Mouse (Mus musculus) adrenal gland, adult 8-10 months (tissue): ENCODE measurements around the gene Casz1. TPM values are rescaled to one million over a fixed set of nuclear protein-coding genes. Genes with fewer than 3 reads are reported as not detected.

ENCODE experiments used
- DNase-seq: peaks from one replicate; pipeline ENCODE4 v3.0.0; 2022
- total RNA-seq, 4 experiments: library from RNA; stranded (reverse); gene quantifications; 2 replicates each; pipeline ENCODE4 v1.2.4; 2022

Gene Casz1
- total RNA-seq, 4 experiments from 2014 or later: 5.3 to 14.4 (median 9.8) TPM

DNA sequence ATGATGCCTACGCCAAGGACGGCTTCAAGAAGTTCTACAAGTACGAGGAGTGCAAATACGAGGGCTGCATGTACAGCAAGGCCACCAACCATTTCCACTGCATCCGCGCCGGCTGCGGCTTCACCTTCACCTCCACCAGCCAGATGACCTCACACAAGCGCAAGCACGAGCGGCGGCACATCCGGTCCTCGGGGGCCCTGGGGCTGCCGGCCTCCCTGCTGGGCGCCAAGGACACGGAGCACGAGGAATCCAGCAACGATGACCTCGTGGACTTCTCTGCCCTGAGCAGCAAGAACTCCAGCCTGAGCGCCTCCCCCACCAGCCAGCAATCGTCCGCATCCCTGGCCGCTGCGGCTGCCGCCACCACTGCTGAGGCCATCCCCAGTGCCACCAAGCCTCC, 134.3 kb downstream of the Casz1 start:
- DNase-seq: peak; percentile 69

DNA sequence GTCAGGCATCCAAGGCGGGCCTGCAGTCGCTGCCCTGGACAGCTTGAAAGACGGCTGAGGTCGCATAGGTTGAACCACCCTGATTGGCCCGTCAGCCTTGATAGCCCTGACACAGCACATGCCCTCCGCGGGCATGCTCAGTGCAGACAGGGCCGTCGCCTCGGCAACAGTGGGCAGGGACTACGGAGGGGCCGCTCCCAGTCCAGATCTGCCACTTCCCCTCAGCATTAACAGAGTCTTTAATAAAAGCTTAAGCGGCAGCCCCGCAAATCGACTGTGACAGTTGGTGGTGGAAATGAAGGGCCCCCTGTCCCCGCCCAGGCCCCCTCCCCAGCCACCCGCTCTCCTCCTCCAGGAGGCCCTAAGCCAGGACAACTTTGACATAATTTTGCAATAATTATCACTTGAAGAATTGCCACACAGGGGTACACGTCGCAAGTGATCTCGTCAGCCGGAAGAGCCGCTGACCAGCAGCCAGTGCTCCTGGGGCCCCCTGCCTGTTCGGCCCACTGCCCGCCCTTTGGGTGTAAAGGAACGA, 136.5 kb downstream of the Casz1 start:
- DNase-seq: peak; percentile 87

DNA sequence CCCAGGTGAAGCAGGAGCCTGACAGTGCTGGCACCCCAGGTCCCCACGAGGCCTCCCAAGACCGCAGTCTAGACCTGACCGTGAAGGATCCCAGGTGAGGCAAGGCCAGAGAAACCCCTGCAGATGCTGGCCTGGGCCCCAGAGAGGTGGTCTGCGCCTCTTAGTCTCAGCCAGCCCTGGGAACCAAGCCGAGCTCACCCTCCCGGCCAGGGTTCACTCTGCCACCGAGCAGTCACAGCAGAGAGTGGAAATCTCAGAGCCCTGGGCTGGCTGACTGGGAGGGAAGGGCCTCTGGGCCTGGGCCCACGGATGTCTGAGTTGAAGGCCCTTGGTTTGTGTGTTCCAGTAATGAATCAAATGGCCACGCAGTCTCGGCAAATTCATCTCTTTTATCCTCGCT, 137.1 kb downstream of the Casz1 start:
- DNase-seq: no peak

DNA sequence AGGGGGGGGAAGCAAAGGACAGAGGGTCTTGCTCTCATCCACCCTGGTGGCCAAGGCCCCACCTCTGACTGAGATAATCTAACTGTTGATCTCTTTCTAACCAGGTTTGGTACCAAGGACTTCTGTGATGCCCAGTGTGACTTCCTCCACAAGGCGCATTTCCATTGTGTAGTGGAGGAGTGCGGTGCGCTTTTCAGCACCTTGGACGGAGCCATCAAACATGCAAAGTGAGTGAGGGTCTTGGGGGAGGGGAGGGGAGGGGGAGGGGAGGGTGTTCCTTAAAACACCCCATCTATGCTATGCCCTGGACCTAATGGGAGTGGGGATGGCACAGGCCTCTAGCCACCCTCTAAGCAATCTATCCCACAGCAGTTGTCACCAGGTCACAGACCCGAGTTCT, 138.9 kb downstream of the Casz1 start:
- no peak for DNase-seq

DNA sequence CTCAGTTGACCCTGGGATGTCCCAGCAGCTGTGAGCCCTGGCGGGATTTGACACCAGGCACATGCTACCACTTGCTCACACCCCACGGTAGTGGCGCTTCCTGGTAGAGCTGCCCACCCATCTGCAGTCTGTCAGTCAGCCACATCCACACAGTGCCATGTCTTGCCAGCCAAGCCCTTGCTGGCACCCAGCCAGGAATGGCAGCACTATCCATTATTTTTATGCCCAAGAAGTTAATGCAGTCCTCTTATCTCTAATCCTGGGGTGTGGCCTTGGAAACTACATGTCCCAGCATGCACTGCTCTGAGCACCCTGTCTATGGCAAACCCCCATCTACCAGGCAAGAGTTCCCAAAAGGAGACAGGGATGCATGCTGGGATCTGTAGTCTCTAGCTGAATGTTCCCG, 141.2 kb downstream of the Casz1 start:
- DNase-seq: no peak

DNA sequence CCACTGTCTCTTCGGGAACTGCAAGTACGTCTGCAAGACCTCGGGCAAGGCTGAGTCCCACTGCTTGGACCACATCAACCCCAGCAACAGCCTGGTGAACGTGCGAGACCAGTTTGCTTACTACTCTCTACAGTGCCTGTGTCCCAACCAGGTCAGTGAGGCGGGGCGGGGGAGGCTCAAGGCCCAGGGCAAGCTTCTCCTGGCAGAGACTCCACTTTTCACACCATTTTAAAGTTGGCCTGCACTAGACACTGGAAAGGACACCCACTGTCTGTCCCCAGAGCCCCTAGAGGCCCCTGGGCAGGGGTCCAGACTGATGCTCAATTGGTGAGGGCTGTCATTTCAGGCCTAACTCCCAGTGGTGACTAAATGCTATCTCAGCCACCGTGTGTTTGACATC, 141.8 kb downstream of the Casz1 start:
- DNase-seq: no peak

DNA sequence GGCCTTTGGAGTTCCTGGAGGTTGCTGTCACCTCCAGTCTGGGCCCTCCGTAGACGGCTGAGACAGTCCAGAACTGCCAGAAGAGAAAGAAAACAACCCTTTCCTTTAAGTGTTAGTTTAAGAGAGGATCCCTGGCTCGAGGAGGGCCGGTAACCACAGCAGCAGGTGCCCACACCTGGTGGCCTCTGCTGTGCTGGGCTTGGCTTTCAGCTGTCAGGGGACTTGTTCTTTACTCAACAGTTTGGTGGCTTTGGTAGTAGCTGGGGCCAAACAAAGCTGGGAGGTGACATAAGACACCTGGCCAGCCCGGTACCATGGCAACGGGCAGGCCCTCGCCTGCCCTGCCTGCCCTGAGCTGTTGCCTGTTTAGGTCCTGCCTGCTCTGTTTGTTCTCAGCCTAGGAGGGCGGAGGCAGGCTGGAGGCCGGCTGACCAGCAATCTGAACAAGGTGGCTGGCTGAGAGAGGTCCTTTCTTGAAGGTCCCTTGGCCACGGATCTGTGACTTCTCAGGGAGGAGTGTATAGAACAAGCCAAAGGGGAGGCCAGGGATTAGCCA, 143.7 kb downstream of the Casz1 start:
- no peak for DNase-seq

DNA sequence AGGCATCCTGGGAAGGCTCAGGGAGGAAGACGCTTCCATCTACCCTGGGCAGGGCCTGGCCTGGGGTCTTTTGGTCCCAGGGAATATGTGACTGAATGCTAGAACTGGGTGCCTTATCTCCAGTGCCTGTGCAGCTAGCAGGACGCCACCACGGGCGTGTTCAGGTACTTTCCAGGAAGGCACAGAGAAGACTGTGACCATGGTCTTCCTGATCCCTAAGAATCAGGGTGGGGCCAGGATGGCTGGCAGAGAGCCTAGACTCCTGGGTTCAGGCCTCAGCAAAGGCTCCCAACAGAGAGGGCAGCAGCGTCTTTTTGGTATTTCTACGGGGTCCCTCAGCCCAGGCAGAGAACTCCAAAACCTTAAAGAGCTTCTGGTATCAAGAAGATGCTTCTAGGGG, 146.3 kb downstream of the Casz1 start:
- no peak for DNase-seq

DNA sequence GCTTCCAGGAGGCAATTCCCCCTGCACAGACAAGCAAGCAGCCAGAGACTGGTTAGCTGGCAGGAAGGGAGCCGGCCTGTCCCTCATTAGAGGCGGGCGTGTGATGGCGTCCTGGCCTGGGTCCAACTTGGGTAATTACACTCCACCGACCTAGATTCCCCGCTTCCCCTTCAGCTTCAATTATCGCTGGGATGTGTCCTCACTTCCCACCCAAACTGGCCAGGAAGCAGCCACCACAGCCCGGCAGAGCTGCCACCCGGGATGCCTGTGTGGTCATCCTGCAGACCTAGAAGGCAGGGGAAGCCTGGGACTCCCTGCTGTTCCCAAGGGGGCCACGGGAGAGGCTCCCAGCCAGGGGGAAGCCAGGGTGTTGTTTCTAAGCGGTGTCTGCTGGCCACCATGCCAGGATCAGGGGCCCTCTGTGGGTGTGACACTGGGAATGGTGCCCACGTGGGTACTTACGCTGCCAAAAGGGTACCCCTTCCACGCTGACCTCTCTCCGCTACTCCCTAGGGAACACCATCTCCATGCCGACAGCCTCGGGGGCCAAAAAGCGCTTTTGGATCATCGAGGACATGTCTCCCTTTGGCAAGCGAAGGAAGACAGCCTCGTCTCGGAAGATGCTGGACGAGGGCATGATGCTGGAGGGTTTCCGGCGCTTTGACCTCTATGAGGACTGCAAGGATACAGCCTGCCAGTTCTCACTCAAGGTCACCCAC, 146.9 kb downstream of the Casz1 start:
- DNase-seq: no peak

DNA sequence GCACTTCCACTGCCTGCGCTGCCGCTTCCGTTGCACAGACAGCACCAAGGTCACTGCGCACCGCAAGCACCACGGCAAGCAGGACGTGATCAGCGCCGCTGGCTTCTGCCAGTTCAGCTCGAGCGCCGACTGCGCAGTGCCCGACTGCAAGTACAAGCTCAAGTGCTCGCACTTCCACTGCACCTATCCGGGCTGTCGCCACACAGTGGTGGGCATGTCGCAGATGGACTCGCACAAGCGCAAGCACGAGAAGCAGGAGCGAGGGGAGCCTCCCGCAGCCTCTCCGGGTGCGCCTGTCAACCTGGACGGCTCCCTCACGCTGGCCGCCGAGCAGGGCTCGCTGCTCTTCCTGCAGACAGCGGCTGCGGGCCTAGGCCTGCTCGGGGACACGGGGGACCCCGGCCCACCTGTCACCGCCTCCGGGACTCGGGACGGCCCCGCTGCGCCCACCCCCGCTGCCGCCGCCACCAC, 147.6 kb downstream of the Casz1 start:
- DNase-seq: peak; percentile 61

DNA sequence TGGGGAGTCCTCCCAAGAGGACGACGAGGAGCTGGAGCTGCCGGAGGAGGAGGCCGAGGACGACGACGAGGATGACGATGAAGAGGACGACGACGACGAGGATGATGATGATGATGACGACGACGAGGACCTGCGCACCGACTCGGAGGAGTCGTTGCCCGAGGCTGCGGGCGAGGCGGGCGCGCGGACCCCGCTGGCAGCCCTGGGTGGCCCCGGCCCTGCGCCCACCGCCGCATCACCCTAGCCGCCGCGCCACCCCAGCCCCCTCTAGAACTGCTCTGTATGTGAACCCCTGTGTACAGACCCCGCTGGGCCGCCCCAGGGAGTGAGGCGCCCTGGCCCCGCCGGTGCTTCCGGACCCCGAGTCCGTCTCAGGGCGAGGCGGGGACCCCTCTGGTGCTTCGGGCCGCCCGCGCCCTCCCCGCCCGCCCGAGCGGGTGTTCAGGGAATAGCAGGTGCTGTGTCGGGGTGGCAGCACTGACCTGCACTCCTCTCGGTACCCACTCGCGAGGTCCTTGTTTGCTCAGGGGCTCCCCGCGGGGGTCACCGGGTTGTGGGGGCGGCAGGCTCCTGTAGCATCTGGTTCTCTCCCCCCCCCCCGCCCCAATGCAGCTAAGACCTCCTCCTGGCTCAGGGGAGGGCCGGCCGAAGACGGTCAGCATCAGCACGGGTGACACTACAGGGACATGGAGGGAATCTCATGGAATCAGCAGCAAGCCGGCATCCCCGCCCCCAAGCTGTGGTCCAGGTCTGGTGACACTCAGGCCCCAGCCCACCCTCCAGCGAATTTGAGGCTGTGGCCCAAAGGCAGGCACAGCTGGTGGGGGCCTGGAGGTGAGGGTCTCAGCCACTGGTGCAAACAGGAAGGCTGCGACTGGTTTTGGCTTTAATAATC, 148.3 kb downstream of the Casz1 start:
- no peak for DNase-seq

DNA sequence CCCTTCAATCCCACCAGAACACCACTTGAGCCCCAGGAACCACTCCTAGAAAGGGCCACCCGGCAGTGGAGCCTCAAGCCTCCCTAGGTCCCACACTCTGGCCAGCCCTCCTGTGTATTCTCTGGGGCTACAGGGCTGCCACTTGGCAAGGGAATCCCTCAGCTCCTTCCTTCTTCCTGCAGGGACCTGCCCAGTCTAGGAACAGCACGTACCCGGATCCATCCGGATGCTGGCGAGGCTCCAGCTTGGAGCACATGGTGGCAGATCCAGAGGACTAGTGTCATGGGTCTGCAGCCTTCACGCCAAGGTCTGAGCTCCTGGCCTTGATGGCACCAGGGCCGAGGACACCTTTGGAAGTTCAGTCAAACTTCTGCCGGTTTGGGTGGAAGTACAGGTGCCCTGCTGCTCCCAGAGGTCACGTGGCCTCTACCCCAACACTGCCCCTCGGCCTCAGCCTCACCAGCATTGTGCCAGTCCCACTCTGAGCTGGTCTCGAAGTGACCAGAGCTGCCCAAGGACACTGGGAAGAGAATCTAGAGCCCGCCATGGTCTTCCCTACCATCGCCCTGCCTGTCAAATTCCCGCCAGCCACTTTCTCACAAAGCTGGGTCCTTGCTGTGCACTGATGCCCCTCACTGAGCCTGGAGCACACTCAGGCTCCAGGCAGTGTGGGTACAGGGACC, 151.0 kb downstream of the Casz1 start:
- peak; percentile 89 for DNase-seq

DNA sequence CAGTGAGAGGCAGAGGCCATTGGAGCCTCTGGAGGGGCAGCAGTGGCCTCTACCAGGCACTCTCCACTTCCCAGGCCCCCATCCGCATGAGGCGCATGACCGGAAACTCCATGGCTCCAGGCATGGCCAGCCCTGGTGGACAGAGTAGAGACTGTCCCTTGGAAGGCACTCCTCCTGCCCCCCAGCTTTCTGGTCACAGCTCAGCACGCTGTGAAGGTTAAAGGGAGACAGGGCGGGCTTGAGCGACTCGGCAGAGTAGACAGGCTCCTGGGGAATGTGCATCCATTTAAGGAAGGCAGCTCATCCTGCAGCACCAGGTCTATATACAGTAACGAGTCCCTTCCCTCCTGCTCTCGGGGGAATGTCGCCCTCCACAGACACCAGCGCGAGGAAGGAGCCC, 155.8 kb downstream of the Casz1 start:
- no peak for DNase-seq

DNA sequence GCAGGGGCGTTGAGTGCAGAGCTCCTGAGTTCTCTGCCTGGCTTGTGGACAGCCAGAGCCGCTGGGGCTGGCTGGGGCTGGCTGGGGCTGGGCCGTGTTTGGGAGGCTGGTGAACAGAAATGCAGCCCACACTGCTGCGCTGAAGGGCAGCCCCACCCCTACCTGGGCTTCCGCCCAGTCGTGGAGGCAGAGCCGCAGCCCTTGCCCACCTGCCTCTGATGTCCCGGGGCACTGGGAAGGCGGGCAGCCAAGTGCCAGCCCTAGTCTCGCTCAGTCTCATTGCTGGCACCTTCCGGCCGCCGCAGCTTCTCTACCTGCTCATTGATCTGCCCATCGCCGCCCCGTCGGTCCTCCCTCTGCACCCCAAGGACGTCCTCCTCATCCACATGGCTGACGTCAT, 156.9 kb downstream of the Casz1 start:
- no peak for DNase-seq

DNA sequence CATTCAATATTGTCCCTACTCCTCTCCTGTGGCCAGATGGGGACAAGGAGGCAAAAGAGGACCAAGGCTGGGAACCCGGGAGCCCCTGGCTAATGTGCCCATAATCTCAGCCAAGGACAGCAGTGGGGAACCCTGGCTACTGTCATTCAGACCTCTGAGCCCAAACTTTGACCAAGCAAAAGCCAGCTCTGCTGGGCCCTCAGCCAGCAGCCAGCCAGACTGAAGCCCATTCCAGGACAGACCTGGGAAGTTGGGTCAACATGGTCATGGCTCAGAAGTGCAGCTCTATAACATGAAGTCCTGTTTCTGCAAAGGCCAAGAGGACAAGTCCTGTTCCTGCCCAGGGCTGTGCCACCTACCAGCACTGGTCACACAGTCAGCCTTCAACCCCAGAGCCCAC, 157.9 kb downstream of the Casz1 start:
- no peak for DNase-seq

DNA sequence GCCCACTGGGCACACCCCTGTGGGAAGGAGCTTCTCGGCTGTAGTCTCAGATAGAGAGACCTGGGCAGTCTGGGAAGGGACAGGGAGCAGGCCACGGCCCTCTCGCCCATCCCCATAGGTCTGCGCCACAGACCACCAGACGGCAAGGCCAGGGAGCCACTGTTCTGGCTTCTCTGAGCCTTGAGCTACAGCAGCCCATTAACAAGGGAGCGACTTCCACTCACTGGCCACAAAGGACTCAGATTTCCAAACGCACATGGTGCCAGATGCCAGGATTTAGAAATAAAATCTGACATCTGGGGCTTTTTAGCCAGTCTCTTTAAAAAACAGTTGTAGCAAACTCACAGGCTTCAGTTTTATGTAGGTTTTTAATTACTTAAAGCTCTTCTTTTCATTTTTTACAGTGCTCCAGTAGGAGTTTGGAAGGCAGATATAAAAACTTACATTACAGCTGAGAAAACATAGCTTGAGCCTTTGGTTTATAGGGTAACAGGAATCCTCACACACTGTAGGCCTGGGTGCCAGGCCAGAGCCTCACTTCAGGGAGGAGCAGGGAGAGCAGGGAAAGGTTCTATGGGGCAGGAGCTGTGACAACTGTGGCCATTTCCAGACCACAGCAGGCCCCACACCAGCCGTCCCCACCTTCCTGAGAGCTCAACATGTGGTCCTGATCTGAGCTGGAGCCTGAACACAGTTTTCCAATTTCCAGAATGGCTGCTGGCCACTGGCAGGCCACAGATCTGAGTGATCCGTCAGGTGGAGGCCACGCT, 160.5 kb downstream of the Casz1 start:
- DNase-seq: no peak

DNA sequence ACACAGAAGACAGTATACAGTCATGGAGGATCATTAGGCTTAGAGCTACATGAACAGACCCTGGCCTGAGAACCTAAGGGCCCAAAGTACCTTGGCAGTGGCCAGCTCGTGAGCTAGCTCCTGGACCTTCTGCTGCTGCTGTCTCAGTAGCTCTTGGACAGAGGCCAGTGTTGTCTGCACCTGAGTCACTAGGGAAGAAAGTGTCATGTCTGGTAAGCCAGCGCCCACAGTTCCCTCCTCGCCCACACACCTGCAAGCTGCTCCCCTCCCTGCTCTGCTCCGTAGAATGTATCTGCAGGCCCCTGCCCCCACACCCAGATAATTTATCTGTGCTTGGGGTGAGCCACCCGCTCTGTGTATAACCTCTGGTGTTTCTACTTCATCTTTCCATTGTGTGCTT, 161.9 kb downstream of the Casz1 start:
- no peak for DNase-seq

DNA sequence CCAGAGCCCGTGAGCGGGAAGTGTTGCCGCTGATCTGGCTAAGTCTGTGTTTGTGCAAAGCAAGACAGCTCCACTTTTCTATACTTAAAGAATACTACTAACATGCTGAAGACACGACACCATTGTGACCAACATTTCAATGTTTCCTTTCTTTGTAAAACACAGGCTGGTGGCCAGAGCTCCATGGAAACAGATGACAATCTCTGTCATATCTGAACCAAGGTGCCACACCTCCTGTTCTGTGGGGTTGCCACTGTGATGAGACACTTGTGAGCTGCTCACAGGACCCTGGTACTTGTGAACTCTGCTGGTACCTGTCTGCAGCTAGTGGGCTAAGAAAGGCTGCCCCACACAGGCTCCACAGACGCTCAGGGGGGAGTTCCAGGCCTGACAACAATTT, 164.6 kb downstream of the Casz1 start:
- no peak for DNase-seq

DNA sequence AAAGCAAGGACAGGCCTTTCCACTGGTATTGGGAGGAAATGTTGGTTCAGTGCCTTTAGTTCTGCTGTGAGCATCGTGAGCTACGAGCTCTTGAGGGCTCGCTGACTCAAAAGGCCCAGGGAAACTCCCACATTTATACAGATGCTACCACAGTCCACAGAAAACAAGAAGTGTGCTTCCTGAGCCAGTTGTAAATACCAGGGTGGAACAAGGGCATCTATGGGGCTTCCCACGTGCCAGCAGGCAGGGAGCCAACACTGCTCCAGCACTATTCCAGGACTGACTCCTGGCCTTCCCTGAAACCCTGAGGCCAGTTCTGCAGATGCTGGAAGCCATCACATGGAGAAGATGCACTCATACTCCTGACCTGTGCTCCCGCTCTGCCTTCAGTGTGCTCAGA, 165.4 kb downstream of the Casz1 start:
- no peak for DNase-seq

DNA sequence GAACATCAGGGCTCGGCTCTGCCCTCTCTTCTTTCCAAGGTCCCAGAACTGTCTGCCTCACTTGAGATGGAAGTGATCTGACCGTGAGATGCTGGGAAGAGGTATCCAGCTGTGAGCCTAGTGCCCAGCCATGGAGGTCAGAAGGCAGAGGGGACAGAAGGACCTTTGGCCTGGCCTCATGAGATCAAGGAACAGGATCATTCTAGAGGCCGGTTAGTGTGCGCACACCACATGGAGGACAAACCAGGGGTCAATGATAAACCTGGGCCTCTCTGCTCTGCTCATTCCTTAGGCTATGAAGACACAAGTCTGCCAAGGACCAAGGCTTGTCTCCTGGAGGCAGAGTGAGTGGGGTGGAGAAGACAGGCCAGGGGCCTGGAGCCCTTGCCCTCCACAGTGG, 166.5 kb downstream of the Casz1 start:
- DNase-seq: no peak

DNA sequence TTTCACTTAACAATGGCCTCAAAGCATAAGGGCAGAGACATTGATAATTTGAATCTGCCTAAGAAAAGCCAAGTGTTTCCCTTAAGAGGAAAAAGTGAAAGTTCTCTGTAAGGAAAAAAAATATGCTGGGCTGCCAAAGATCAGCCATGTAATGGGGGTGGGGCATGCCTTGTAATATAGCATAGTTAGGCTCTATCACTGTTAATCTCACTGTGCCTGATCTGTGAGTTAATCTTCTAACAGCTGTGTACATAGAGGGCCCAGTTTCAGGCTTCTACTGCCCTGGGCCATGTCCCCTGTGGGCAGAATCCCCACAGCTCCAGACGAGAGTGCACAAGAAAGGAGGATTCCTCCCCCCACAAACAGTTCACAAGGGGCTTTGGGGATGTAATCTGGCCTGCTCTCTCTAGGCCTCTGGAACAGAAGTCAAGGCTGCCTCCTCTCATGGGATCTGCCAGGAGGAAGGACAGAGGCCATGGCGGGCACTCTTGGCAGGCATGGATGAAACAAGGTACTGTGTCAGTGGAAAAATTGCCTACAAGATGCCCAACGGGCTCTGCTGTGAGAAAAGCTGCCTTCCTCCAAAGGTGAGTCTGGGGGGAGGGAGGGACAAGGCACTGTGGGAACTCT, 167.5 kb downstream of the Casz1 start:
- DNase-seq: no peak
